Mouse (Mus musculus) common myeloid progenitor, adult 5-6 weeks (primary cell): Measurements from ENCODE around the gene Rad51b. TPM values are rescaled to one million over a fixed set of nuclear protein-coding genes. Genes with fewer than 3 reads are reported as not detected.

Experiments
- ATAC-seq: replicated peaks from 2 replicates; pipeline ENCODE4 v1.8.0; 2016; ENCODE audit warnings: low read depth, mild to moderate bottlenecking, moderate TSS enrichment, inconsistent platforms; ENCODE audit not compliant: poor library complexity, severe bottlenecking
- total RNA-seq: library from RNA; stranded (forward); fragments of 200-1000, 187-1606 nt; gene quantifications from 2 replicates; pipeline ENCODE4 v1.2.3, GENCODE M21; 2017

Gene Rad51b
- total RNA-seq, 1 experiment from 2014 or later: 10.8 TPM

- no peak for ATAC-seq
These were observed 72.6 kb downstream of the Rad51b start for GRCm38 (mm10) chr12:79369512-79370165.

DNA sequence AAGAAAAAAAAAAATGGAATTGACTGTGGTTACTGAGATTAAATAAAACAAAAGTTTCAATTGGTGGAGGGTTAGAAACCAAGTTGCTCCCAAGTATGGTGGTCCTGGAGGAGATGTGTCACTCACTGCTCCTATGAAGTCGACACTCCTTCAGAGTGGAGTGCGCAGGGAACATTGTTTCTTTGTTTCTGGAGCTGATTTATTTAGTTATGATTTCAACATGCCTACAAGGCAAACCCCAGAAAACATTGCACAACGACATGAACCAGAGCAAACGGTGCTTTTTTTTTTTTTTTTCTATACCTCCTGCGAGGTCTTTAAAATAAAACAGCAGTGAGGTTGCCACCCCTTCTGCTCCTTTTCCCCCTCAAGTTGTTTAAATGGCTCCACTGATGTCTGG lies 75.6 kb downstream of the Rad51b start:
- no peak for ATAC-seq

DNA sequence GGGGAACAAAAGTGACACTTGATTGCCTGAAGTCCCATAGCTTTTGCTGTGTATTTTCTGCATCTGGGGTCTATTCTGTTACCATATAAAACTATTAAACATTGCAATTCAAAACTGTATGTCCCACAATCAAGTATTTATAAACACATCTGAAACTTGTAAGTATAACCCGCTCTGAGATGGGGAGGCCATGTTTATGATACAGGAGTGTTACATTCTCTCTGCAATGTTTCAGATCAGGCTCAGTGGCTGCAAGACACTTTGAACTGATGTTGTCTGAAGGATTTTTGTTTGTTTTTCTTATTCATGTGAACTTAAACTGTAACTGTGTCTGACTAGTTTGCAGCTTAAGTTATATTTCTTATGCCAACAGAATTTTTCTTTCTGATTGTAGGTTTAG lies 80.3 kb downstream of the Rad51b start:
- ATAC-seq: no peak

GRCm38 (mm10) chr12:79377861-79378260 lies 80.8 kb downstream of the Rad51b start:
- ATAC-seq: no peak

DNA sequence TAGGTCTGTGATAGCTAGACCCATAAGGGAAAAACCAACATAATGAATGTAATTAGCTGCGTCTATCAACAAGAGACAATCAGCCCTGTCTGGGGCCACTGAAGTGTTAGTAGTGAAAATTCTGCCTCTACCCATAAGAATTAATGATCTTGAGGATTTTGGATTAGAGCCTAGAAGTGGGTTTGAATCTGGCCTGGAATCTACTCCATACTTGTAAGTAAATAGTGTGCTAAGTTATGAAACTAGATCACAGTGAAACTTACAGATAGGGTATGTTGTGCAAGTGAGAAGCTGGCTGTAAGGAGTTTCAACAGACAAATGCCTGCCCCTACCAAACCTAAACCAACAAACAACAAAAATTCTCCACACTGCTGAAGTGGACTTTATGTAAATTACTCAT lies 83.1 kb downstream of the Rad51b start:
- no peak for ATAC-seq

DNA sequence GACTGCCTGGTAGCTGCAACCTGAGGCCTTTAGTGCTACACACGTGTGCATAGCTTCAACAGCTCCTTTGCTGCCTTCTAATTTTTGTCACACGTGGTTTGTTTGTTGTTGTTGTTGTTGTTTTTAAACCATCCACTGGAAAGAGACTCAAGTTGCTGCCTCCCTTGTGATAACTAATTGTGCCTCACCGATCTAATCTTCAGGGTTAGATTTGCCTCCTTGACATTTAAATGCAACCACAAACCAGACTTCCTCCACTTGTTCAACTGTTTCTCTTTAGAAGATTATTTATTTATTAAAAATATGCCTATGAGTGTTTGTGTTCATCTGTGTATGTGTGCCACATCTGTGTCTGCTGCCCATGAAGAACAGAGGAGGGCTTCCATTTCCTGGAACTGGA lies 84.4 kb downstream of the Rad51b start:
- ATAC-seq: no peak

DNA sequence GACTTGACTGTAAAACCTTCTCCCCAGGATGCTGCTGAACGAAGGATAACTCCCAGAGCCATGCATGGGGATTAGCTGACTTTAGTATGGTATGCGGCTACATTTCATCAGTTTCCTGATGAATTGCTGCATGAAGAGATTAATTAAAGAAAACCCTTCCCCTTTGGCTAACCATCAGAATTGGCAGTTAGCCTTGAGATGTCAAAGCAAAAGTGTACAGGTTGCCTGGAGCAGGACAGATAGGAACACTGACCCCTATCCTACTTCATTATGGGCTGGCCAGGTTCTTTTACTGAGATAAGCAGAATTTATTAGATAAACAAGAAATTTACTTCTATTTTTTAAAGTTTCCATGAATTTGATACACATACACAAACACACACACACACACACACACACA lies 85.3 kb downstream of the Rad51b start:
- ATAC-seq: no peak

DNA sequence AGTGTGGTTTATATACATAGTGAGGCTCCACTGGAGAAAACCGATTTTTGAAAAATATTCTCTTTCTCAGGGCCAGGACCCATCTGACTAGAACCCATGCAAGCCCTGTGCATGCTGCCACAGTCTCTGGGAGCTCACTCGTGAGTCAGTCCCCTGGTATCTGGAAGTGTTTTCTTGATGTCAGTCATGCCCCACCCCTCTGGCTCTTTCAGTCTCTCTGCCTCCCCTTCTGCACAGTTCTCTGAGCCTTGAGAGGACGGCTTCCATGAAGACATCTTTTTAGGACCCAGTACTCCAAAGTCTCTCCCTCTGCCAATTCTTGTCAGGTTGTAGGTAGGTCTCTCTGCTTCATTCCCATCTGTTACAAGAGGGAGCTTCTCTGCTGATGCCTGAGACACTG lies 86.5 kb downstream of the Rad51b start:
- ATAC-seq: no peak

DNA sequence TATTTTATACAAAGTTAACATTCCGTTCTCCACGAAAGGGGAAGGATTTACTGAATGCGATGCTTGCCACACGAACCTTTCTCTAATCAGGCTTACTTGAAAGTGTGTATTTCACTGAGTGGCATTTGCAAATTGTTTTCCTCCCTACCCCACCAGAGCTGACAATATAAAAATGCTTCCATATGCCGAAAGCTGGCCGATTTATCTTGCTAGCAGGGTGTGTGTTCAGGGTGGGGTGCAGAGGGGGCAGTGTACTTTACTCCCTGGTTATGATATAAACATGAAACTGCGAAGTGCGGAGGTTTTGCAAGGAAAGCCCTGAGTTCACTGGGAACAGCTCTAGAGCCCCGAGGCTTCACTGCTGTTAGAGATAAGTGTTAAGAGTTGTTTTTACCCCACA lies 87.7 kb downstream of the Rad51b start:
- no peak for ATAC-seq

DNA sequence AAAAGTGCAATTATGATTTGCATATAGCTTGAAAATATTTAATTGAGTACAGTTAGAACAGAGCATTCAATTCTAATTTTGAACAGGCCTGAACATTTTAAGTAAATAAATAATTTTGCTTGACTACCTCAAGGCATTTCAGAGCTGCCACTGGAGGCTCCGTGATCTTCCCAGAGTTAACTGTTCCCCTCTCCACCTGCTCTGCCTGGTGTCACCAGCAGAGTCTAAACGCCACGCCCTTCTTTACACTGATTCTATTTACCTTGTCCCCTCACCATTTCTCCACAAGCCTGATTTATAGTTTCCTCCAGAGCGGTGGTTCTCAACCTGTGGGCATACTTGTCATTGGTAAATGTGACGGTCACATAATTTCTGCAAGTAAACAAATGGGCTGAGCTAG lies 88.1 kb downstream of the Rad51b start:
- ATAC-seq: no peak

GRCm38 (mm10) chr12:79387886-79388285 lies 90.8 kb downstream of the Rad51b start:
- no peak for ATAC-seq

GRCm38 (mm10) chr12:79389251-79389650 lies 92.2 kb downstream of the Rad51b start:
- no peak for ATAC-seq

GRCm38 (mm10) chr12:79389971-79390370 lies 92.9 kb downstream of the Rad51b start:
- ATAC-seq: no peak

- ATAC-seq: no peak
These were observed 96.6 kb downstream of the Rad51b start for GRCm38 (mm10) chr12:79393636-79394035.

GRCm38 (mm10) chr12:79403992-79404391 lies 106.9 kb downstream of the Rad51b start:
- no peak for ATAC-seq

DNA sequence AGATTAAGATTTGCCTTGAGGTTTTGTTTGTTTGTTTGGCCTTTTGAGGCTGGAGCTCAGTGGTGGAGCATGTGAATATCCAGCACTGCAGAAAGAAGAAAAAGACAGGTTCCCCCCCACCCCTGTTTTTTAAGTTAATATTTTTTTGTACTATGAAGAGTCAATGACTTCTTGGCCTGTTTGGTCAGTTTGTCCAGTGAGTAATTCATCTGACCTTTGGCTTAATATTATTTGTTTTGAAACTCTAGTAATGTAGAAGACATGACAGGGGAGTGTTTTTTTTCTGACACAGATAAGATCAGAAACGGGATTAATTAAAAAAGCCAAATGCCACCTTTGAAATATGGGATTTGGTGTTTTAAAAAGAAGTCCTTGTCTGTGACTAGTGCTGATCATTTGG lies 107.4 kb downstream of the Rad51b start:
- ATAC-seq: no peak

GRCm38 (mm10) chr12:79408677-79409076 lies 111.6 kb downstream of the Rad51b start:
- no peak for ATAC-seq

GRCm38 (mm10) chr12:79409126-79409860 lies 112.2 kb downstream of the Rad51b start:
- ATAC-seq: no peak

DNA sequence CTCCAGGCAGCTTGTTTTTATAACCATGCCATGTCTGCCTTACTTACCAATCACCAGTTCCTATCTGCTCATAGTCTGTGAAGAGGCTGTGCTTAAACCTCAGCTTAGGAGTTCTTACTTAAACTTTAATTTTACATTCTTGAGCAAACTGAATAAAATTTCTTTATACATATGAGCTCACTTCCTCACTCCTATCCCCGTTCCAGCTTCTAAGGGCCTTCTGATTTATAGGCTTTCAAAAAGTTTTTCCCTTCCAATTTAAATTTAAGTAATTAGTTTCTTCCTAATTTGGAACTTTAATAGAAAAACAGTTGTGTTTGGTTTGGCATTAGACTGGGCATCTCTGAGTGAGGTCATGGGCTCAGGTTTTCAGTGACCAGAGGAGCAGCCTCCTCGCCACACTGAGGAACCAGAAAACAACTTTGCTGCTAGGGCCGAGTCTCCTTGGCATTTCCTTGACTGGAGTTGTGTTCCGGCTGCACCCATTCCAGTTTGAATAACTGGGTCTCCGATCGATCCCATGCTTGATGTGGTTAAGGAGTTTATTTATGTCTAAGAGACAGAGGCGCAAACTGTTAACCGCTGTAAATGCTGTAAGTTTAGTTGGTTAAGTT lies 115.9 kb downstream of the Rad51b start:
- no peak for ATAC-seq

- no peak for ATAC-seq
These were observed 120.3 kb downstream of the Rad51b start for GRCm38 (mm10) chr12:79417360-79417759.

- no peak for ATAC-seq
These were observed 123.5 kb downstream of the Rad51b start for GRCm38 (mm10) chr12:79420605-79421004.
